Mouse (Mus musculus) cerebellum, postnatal 14 days (tissue): ENCODE data around the gene C8a.
A peak's percentile ranks its signal among the peaks of the same experiment; 100 is the strongest.

Experiments used
- DNase-seq, 2 experiments: peaks; one replicate each; pipeline ENCODE4 v3.0.0; 2021; ENCODE audit warnings: mixed read lengths in 2 of 2

C8a gene

DNA sequence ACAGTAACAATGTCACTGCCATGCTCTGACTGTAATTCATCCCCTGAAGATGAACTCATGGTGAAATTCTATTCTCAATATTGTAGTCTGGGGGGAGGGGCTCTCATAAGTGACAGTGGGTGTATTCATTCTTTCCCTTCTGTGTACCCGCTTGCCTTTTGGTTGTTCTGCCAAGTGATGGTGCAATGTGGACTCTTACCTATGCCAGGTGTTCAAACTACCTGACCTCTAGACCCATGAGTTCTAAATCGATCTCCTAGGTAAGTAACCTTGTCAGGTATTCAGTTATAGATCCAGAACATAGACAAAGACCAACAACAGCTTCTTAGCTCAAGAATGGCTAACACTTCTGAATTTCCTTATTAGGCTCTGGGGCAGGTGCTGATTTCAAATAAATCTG is 37.9 kb downstream of the C8a start:
- no peak for DNase-seq

- DNase-seq: no peak
These were observed 41.1 kb downstream of the C8a start for GRCm38 (mm10) chr4:104835096-104835495.

GRCm38 (mm10) chr4:104828939-104829338 is 47.3 kb downstream of the C8a start:
- DNase-seq: peak; percentile 52 to 63

GRCm38 (mm10) chr4:104824381-104825077 is 51.7 kb downstream of the C8a start:
- DNase-seq: no peak

DNA sequence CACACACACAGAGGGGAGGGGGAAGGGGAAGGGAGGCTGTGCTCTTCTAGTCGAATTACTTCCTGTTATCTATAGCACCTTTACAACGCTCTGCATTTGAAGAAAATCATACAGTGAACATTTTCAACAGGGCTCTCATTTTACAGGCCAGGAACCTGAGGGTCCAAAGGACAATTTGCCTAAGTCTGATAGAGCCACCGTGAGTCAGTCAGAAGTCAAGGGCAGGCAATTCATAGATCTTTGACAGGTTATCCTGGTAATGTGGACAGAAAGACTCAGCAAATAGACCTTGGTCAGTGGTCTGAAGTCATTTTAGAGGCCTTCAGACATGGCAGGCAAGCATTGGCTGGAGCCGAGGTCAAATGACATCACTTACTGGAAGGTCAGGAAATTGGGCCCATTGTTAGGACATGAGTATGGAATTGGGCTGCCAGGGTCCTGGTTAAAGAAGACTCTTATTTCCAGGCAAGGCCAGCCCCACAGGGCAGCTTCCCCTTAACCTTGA is 52.5 kb downstream of the C8a start:
- DNase-seq: no peak

GRCm38 (mm10) chr4:104819891-104820290 is 56.3 kb downstream of the C8a start:
- DNase-seq: no peak

GRCm38 (mm10) chr4:104818986-104819385 is 57.2 kb downstream of the C8a start:
- no peak for DNase-seq

- DNase-seq: no peak
These were observed 58.7 kb downstream of the C8a start for GRCm38 (mm10) chr4:104817509-104817908.

GRCm38 (mm10) chr4:104816519-104817232 is 59.5 kb downstream of the C8a start:
- DNase-seq: no peak

DNA sequence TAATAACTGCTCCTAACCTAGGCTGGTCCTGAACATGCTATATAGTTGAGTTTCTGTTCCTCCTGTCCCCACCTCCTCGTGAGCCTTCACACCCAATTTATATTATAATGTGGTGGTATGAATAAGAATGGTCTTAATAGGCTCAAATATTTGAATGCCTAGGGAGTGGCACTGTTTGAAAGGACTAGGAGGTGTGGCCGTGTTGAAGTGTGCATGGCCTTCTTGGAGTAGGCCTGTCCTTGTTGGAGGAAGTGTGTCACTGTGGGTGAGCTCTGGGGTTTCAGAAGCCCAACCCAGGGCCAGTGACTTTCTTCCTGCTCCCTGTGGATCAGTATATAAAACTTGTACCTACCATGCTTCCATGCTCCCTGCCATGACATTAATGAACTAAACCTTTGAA is 62.6 kb downstream of the C8a start:
- DNase-seq: no peak

DNA sequence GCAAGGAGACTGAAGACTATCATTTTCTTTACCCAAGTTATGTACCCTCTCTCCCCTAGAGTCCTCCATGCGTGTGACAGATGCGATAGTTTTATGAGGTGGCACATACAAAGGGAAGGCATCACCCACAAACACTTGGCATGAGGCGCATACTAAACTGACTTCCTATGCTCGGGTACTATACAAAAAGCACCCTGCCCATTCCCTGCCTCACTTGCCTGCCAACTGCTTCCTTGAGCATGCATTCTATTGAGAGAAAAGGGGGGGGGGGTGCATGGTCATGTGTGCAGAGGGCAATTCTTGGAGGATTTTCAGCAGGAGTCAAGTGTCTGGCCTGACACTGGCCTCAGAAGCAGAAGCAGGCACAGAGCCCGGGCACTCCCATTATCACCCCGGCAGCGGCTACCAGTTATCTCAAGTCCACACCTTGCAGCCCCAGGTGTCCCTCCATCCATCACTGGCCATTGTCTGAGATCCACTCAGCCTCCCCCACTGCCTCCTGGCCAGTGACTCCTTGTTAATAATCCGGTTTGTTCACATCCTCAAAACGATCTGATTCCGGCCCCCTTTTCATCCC is 65.4 kb downstream of the C8a start:
- DNase-seq: no peak

DNA sequence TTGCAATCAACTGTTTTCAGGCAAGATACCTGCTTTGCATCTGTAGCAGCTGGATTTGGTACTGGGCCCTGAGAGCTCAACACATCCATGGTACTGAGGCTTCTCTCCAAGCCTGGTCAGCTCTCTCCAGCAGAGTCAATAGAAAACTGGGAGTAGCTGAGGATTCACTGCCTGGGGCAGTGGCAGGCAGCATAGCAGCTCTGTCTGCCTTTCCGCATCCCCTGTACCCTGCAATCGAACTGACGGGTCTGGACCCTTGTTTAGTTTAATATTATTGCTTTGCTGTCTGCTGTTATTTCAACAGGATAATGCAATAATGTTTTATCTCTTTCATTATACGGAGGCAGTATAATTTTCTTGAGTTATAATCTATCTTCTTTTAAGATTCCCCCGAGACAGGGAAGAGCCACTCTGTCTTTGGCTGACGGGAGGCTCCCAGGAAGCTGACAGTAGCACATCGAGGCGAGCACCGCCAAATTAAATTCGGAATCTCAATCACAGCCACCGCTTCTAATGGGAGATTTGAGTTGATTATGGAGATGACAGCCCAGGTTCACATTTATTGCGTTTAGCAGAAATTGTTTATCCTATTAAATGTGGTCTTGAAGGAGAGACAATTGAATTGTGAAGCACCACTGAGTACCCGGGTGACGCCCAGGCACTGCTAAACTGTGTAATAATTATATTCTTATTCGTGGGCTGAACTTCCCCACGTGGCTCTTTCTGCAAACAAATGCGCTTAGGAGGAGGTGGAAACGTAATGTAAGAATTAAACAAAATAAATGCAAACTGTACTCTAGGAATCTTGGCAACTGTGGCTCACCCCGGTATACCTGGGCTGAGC is 70.6 kb downstream of the C8a start:
- DNase-seq: no peak

- no peak for DNase-seq
These were observed 72.1 kb downstream of the C8a start for GRCm38 (mm10) chr4:104804100-104804499.

DNA sequence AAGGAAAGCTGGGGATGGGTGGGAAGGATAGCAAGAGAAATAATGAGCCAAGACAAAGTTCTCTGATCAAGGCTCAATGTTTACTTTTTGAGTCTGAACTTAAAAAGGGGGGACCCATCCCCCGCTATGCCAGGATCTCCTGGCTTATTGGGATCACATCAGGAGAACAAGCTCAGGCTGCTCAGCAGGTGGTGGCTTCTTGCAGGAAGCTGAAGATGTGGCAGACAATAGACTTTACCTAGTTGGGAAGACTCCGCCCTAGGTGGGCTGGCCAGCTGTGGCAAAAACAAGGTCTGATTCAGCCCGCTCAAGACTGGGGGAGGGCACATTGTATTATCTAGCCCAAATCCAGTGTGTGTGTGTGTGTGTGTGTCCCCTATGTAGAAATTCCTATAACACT is 74.6 kb downstream of the C8a start:
- DNase-seq: no peak

DNA sequence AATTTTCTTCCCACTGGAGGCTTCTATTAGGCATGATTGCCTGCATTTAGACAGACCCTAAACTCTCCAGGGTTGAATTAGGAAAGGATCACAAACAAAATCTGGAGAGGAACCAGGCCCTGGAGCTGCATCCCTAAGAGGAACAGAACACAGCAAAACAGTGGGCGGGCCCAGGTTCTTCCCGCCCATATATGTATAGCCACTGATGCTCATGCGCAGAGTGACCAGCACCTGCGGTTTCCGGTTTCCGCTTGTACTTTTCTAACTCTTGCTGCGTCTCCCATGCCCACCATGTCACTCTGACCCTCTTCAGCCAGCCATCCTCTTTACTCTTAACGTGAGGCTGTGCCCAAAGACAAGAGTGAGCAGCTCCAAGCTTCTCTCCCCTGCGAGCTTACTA is 77.2 kb downstream of the C8a start:
- DNase-seq: no peak

DNA sequence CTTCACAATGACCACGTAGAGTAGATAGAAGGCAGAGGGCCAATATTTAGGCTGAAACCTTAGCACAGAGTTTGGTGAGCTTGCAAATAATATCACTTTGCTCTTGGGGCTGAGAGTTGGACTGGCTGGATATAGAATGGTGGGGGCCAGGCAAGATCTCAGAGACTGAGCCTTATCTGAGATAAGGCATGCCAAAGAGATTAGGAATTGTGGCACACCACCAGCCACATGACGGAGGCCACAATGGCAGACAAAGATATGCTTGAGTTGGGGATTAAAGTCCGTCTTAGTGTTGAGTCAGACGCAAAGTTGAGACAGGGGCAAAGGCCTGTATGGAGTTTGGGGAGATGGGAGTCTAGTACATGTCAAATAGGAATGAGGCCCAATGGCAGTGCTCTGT is 84.1 kb downstream of the C8a start:
- no peak for DNase-seq

- no peak for DNase-seq
These were observed 93.9 kb downstream of the C8a start for GRCm38 (mm10) chr4:104782346-104782745.

GRCm38 (mm10) chr4:104781441-104781840 is 94.8 kb downstream of the C8a start:
- DNase-seq: no peak

DNA sequence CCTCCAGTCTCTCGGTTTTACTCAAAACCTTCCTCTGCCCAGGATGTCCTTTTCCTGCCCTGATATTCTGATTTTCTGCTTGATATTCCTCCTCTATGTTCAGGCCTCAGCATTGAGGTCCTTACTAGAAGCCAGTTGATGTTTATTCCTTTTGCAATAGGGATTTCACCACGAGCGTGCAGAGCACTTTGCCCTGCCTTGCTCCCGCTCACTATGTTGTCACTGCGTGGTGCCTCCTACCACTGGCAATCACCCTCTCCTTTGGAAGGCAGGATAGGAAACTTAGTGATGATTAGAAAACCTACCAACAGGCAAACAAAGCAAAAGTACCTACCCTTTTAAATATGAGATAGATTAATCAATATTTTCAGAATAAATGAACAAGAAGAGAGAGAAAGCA is 96.7 kb downstream of the C8a start:
- no peak for DNase-seq

GRCm38 (mm10) chr4:104775601-104776000 is 100.6 kb downstream of the C8a start:
- DNase-seq: no peak

- no peak for DNase-seq
These were observed 105.9 kb downstream of the C8a start for GRCm38 (mm10) chr4:104770331-104770730.

DNA sequence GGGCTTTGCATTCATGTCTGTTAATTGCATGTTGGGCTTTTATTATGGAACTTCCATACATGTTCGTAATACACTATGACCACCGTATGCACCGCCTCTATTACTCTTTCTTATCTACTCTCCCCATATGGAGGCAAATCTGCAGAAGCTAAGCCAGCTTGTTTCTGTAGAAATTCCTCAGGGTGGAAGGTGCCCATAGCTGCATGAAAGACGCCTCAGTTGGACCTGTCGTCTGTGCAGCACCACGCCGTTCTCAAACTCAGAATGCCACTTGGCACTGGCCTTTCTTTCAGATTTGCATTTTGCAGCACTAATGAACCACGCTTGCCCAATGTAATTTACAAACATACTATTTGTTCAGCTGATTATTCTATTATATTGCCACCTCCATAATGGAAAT is 106.6 kb downstream of the C8a start:
- no peak for DNase-seq

GRCm38 (mm10) chr4:104768190-104768589 is 108.0 kb downstream of the C8a start:
- no peak for DNase-seq
